Mouse (Mus musculus) cerebellum, postnatal 25 days (tissue): ENCODE measurements around the gene Tfeb.

Experiments
- DNase-seq, 2 experiments: peaks; one replicate each; pipeline ENCODE4 v3.0.0; 2021; ENCODE audit warnings: mixed read lengths in 2 of 2

Gene Tfeb

GRCm38 (mm10) chr17:47792098-47792863 is 55.5 kb downstream of the Tfeb start:
- DNase-seq, result peak; percentile 41 to 64

DNA sequence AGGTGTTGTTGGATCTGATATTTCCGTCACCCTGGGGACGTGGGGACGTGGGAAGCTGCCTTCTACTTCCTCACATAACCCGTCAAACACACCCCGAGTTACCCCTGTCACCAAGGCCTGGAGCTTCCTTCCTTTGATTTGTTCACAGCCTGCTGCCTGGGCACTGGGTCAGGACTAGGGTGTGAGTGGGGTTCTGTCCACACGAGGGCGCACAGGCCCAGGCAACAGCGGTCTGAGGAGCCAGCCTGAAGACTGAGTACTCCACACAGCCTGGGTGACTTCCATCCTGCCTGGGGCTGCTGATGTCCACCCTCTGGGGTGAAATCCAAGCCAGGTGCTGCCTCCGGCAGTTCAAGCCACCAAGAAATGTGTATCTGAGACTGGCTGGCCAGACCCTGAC is 56.5 kb downstream of the Tfeb start:
- DNase-seq, result peak; percentile 90 to 93

GRCm38 (mm10) chr17:47795446-47795845 is 58.6 kb downstream of the Tfeb start:
- peak; percentile 63 to 73 for DNase-seq

GRCm38 (mm10) chr17:47796156-47796816 is 59.5 kb downstream of the Tfeb start:
- no peak for DNase-seq

DNA sequence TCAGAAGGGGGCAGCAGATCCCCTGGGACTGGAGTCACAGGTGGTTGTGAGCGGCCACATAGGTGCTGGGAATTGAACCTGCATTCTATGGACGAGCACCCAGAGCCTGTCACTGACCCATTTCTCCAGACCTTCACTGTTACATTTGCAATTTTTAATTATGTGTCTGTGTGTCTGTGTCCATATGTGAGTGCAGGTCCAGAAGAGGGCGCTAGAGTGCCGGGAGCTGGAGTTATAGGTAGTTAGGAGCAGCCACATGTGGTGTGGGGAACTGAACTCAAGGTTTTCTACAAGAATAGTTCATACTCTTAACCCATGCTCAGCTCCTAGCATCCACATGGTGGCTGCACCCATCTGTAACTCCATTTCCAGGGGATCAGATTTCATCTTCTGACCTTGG is 60.1 kb downstream of the Tfeb start:
- peak in 1 of 2 experiments; percentile 47 for DNase-seq

GRCm38 (mm10) chr17:47797383-47797782 is 60.6 kb downstream of the Tfeb start:
- no peak for DNase-seq

DNA sequence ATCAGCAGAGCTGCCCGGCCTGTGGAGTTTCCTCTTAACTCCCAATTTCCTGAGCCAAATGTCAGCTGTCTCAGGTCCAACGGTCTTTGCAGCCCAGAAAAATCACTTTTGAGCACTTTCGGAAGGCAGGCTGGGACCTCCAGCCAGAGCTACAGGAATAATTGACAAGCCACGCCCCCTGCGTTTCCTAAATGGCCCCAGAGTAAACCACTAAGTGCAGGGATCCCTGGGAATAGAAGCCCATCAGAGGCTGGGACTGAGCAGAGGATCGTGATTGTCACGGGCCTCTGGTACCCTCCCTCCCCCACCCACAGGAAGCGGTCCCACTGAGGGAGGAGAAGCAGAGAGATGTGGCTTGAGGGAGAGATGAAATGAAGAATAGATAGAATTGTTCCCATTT is 66.0 kb downstream of the Tfeb start:
- no peak for DNase-seq

DNA sequence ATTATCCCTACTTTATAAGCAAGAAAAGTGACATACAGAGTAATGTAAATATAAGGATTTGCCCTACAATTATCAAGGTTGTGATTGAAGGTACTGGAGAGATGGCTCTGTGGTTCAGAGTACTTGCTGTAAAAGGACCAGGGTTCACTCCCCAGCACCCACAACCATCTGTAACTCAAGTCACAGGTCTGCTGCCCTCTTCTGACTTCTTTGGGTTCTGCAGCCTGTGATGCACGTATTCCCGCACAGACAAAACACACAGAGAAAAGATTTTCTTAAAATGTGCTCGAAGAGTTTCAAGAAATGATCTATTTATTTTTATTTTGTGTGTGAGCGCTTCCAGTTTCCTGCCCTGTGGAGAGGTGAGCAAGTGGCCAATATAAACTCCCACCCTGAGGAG is 66.8 kb downstream of the Tfeb start:
- DNase-seq, result no peak

DNA sequence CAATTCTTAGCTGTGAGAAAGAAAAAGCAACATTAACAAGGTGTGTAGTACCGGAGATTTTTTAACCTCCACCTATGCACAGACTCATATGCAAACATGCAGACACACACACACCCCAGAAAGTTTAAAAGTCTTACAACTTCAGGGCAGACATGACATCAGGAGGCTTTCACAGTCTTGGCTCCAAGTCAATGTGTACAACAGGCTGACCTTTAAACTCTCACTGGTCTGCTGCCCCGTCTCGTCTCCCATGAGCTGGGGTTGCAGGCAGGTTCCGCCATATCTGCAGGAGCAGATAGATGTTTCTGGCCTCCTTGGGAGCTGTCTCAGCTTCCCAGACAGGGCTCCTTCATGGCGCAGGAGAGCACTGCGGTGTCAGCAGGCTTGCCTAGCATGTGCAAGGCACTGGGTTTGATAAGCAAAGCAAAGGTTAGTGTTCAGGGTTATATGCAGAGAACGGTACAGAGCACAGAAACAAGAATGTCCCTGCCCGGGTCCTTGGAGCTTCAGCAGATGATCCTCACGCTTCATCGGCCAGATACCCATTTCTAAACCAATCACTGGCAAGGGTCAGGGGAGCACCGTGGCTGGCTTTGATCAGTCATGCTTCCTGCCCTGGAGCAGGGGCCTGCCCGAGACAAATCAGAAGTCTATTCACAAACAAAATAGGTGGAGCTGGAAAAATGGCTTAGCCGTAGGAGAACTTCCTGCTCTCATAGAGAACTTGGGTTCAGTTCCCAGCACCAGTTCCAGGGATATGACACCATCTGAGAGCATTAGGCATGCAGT is 68.4 kb downstream of the Tfeb start:
- no peak for DNase-seq

- no peak for DNase-seq
These were observed 69.4 kb downstream of the Tfeb start for GRCm38 (mm10) chr17:47806230-47806629.

DNA sequence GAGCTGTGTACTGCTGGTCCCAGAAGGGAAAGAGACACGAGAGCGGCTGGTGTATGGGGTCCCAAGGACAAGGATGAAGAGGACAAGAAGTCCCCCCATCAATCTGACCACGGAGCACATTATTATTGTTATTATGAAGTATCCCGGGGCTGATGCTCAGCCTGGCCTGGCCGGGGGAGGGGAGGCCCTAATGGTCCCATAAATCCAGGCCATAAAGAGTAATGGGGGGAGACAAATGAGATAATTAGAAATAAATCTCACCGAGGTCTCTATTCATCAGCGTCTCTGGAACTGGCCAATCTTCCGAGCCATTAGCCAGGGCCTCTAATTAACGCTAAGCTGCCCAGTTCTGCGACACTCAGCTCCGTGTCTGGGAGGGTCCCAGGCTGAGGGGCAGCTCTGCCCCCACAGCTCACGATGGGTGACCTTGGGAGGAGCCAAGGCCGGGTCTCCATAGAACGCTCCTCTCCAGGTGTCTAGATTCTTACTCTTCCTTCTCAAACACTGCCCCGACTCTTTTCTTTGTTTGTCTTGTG is 74.5 kb downstream of the Tfeb start:
- DNase-seq, result no peak

- no peak for DNase-seq
These were observed 75.4 kb downstream of the Tfeb start for GRCm38 (mm10) chr17:47812200-47812599.

DNA sequence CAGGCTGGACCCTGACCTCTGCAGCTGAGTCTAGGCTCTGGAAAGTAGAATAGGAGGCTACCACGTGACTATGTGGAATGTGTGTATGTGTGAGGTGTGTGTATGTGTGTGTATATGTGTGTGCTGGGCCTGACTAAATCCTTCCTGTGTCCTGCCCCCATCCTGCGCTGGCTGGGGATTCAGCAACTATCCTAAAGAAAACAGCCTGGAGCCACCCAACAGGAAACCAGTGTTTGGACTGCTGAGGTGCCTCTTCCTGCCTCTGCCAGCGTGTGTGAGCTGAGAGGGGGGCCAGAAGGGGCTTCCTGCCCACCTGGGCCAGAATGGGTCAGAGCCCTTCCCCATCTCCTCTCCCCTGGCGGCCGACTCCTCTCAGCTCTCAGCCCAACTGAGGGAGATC is 76.8 kb downstream of the Tfeb start:
- no peak for DNase-seq

GRCm38 (mm10) chr17:47814496-47814895 is 77.7 kb downstream of the Tfeb start:
- DNase-seq, result no peak

- no peak for DNase-seq
These were observed 78.6 kb downstream of the Tfeb start for GRCm38 (mm10) chr17:47815446-47815845.

DNA sequence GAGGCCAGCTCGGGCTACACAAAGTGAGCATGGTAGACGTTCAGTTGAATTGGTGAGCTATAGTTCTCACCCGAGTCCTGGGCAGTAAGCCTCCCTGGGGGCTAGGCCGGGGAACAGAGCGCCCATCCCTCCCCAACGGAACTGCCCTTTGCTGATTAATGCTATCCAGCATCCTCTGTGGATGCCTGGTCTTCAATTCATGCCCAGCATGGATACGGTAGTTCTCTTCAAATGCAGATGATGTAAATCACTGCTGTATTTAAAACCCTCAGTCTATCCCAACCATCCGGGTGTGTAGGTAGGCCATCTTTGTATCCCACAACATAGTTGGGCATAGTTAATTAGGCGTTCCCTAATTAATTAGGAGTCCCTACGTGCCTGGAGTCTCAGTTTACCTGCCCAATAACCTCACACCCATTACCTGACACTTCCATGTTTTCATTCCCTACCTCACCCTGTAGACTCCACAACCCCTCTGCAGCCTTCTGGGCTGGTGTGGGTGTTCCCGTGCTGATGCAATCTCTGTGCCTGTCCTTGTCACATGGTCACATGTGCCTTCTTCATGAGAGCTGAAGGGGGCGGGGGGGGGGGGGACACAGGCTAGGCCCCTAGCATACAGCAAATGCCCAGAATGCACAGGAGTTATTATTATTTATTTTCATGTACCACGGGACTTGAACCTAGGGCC is 81.4 kb downstream of the Tfeb start:
- DNase-seq, result no peak

GRCm38 (mm10) chr17:47821339-47821738 is 84.5 kb downstream of the Tfeb start:
- no peak for DNase-seq

DNA sequence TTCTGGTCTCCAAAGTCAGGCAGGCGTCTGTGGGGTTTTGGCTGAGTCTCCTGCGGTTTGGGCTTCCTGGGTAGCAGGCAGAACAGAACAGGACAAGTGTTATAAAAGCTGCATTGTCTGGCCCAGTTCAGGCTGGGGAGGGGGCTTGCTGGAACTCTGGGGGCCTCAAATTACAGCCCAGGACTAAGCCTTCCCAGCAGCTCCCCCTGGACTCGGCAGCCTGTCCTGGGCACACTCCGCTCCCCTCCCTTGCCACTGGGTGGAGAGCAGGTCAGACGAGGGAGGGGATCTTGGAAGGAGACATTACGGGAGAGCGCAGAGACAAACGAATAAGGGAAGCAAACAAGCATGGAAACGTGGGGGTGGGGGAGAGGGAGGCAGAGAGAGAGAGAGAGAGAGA is 94.3 kb downstream of the Tfeb start:
- DNase-seq, result no peak

- no peak for DNase-seq
These were observed 94.9 kb downstream of the Tfeb start for GRCm38 (mm10) chr17:47831772-47832171.

GRCm38 (mm10) chr17:47832501-47833028 is 95.7 kb downstream of the Tfeb start:
- no peak for DNase-seq

- peak in 1 of 2 experiments; percentile 23 for DNase-seq
These were observed 96.3 kb downstream of the Tfeb start for GRCm38 (mm10) chr17:47833029-47833627.
